10 mouse cellular contexts compared by ENCODE assay signal in genomic region chr6:149188925-149189257, GRCm38 (mm10). TPM values are rescaled to one million over a fixed set of nuclear protein-coding genes. Genes with fewer than 3 reads are reported as not detected.
A peak's percentile ranks its signal among the peaks of the same experiment; 100 is the strongest.
DNase-seq lines count a peak whose midpoint lies in the region; ATAC-seq and TF ChIP-seq lines count a peak whose summit lies in the region.
"Had no signal": no experiment of that assay in that cellular context is flagged by ENCODE, and none has a peak within 500 bp of the region (broad histone marks: within the 10 kb centered on the region; RNA-seq: fewer than 3 reads in every experiment).

No protein-coding gene starts in this region.

- 33% methylated on average over 8 of the region's 8 CpGs for WGBS in lung, postnatal 0 days
- 41% methylated on average over 8 of the region's 8 CpGs for WGBS in forebrain, embryonic 11.5 days
- 38% methylated on average over 8 of the region's 8 CpGs for WGBS in limb, embryonic 11.5 days
- WGBS in olfactory bulb, adult 2 months: 34% methylated on average over 8 of the region's 8 CpGs

- DNase-seq in lung, postnatal 0 days (ENCODE audit: low spot score): no peak
- no peak for DNase-seq in lung, postnatal 36 days
- no peak for DNase-seq in forebrain, embryonic 11.5 days (ENCODE audit: low spot score)
- DNase-seq in limb, embryonic 11.5 days (ENCODE audit: low spot score): no peak
- DNase-seq in cerebellum, adult 18-20 months: no peak
- DNase-seq in layer of hippocampus, postnatal 14 days (ENCODE audit: low spot score in 2 of 2): no peak
- no peak for DNase-seq in ovary, postnatal 36 days (ENCODE audit: low spot score)

- H3K4me2 ChIP-seq in lung, postnatal 0 days (replicated peaks; ENCODE audit: low read depth, low read length): peak overlapping the region; percentile 63
- H3K4me2 ChIP-seq in forebrain, embryonic 11.5 days (ENCODE audit: low read depth, low read length, severe bottlenecking): peak overlapping the region; percentile 70
- peak overlapping the region; percentile 61 for H3K4me2 ChIP-seq in limb, embryonic 11.5 days (ENCODE audit: low read depth, severe bottlenecking)

- no peak for TF ChIP-seq CTCF in lung, postnatal 0 days (IDR thresholded peaks at IDR 0.05)
- no peak for TF ChIP-seq CTCF in olfactory bulb, adult 2 months (IDR thresholded peaks at IDR 0.05; ENCODE audit: insufficient read depth, low read depth, low read length)

- peak; percentile 28 for ATAC-seq in lung, postnatal 0 days
- peak; percentile 82; the same call in 1 of the 2 replicates for ATAC-seq in forebrain, embryonic 11.5 days (replicated peaks; ENCODE audit: low FRiP score)
- ATAC-seq in limb, embryonic 11.5 days (ENCODE audit: insufficient number of reproducible peaks, low FRiP score, low TSS enrichment, low read depth): peak; percentile 76

- H3K4me3 ChIP-seq in lung, postnatal 0 days (ENCODE audit: low read depth, low read length): peak overlapping the region; percentile 75; the same call in 1 of the 2 replicates
- peak overlapping the region; percentile 63 for H3K4me3 ChIP-seq in forebrain, embryonic 11.5 days (ENCODE audit: low read depth, low read length)
- H3K4me3 ChIP-seq in limb, embryonic 11.5 days (ENCODE audit: low read depth, low read length): peak overlapping the region; percentile 84
- H3K4me3 ChIP-seq in olfactory bulb, adult 2 months (ENCODE audit: insufficient read depth, low read depth, low read length): peak overlapping the region; percentile 93

- no peak for TF ChIP-seq POLR2A in olfactory bulb, adult 2 months (IDR thresholded peaks at IDR 0.05; ENCODE audit: insufficient read depth, low read depth, low read length)

- no peaks in the 10 kb centered on the region for H3K27me3 ChIP-seq in lung, postnatal 0 days (replicated peaks; ENCODE audit: insufficient read depth, low read length)
- no peaks in the 10 kb centered on the region for H3K27me3 ChIP-seq in forebrain, embryonic 11.5 days (ENCODE audit: control insufficient read depth, insufficient read depth, low read length)
- no peaks in the 10 kb centered on the region for H3K27me3 ChIP-seq in limb, embryonic 11.5 days (ENCODE audit: control insufficient read depth, insufficient read depth, low read length)

- H3K4me1 ChIP-seq in lung, postnatal 0 days (ENCODE audit: insufficient read depth, low read depth, low read length): peaks cover 9% of the 10 kb centered on the region; the same call in 1 of the 2 replicates
- H3K4me1 ChIP-seq in forebrain, embryonic 11.5 days (replicated peaks; ENCODE audit: control insufficient read depth, insufficient read depth, low read length): peaks cover 2% of the 10 kb centered on the region; the same call in 1 of the 2 replicates
- peaks cover 4% of the 10 kb centered on the region; the same call in 1 of the 2 replicates for H3K4me1 ChIP-seq in limb, embryonic 11.5 days (ENCODE audit: control insufficient read depth, insufficient read depth, low read length)
- no peaks in the 10 kb centered on the region for H3K4me1 ChIP-seq in olfactory bulb, adult 2 months (ENCODE audit: control insufficient read depth, insufficient read depth, low read length)

- H3K36me3 ChIP-seq in lung, postnatal 0 days (ENCODE audit: insufficient read depth, low read length): no peaks in the 10 kb centered on the region
- H3K36me3 ChIP-seq in forebrain, embryonic 11.5 days (ENCODE audit: control insufficient read depth, insufficient read depth, low read length): no peaks in the 10 kb centered on the region; the same call in 1 of the 2 replicates
- H3K36me3 ChIP-seq in limb, embryonic 11.5 days (ENCODE audit: control insufficient read depth, insufficient read depth, low read length): peaks cover 2% of the 10 kb centered on the region; the same call in 1 of the 2 replicates

- no peaks in the 10 kb centered on the region for H3K9me3 ChIP-seq in lung, postnatal 0 days (ENCODE audit: low read length)
- H3K9me3 ChIP-seq in forebrain, embryonic 11.5 days (ENCODE audit: control insufficient read depth, low read length): no peaks in the 10 kb centered on the region
- no peaks in the 10 kb centered on the region for H3K9me3 ChIP-seq in limb, embryonic 11.5 days (ENCODE audit: control insufficient read depth, low read length)

- no peak overlapping the region for H3K9ac ChIP-seq in lung, postnatal 0 days (replicated peaks; ENCODE audit: low read depth)
- peak overlapping the region; percentile 43; the same call in 1 of the 2 replicates for H3K9ac ChIP-seq in forebrain, embryonic 11.5 days (ENCODE audit: low read length)
- peak overlapping the region; percentile 96 for H3K9ac ChIP-seq in limb, embryonic 11.5 days (ENCODE audit: low read length)

- no peak for TF ChIP-seq EP300 in lung, postnatal 0 days (IDR thresholded peaks at IDR 0.05)

- H3K27ac ChIP-seq in lung, postnatal 0 days (ENCODE audit: low read length): peak overlapping the region; percentile 97
- 0 out of 2 replicates have a peak overlapping the region, but pooled peaks have one; percentile 21 for H3K27ac ChIP-seq in forebrain, embryonic 11.5 days (ENCODE audit: low read depth, low read length)
- no peak overlapping the region for H3K27ac ChIP-seq in limb, embryonic 11.5 days (replicated peaks; ENCODE audit: low read depth, low read length)
- no peak overlapping the region for H3K27ac ChIP-seq in olfactory bulb, adult 2 months (ENCODE audit: insufficient read depth, low read depth, low read length)

RNA-seq across cellular contexts. Expression of gene Amn1, which starts 0.4 kb away (rescaled TPM):
- polyA plus RNA-seq in lung, postnatal 0 days (2015; fragmentation: Nextera tagmentation; extraction: Ambion mirVana): 26.0 and 31.9 TPM in 2 replicates
- polyA plus RNA-seq in forebrain, embryonic 11.5 days (2014; fragmentation: Nextera tagmentation; extraction: Ambion mirVana): 57.3 and 62.9 TPM in 2 replicates
- polyA plus RNA-seq in limb, embryonic 11.5 days (2014; fragmentation: Nextera tagmentation; extraction: Ambion mirVana): 39.1 and 43.0 TPM in 2 replicates
- polyA plus RNA-seq in olfactory bulb, adult 2 months (2012; ENCODE audit: insufficient read depth, insufficient read length, low replicate concordance, missing spikeins): not detected in 2 replicates
- 10 to 100 TPM; 31.4 to 32.4 TPM for total RNA-seq in layer of hippocampus, postnatal 14 days (2021)

RNA-seq across cellular contexts. Expression of gene Etfbkmt, which starts 49.2 kb away (rescaled TPM):
- 24.3 and 26.2 TPM in 2 replicates for polyA plus RNA-seq in lung, postnatal 0 days (2015; fragmentation: Nextera tagmentation; extraction: Ambion mirVana)
- 9.6 and 10.2 TPM in 2 replicates for polyA plus RNA-seq in forebrain, embryonic 11.5 days (2014; fragmentation: Nextera tagmentation; extraction: Ambion mirVana)
- 10.5 and 13.0 TPM in 2 replicates for polyA plus RNA-seq in limb, embryonic 11.5 days (2014; fragmentation: Nextera tagmentation; extraction: Ambion mirVana)
- not detected in 2 replicates for polyA plus RNA-seq in olfactory bulb, adult 2 months (2012; ENCODE audit: insufficient read depth, insufficient read length, low replicate concordance, missing spikeins)
- 1 to 10 TPM; 2.9 to 3.0 TPM for total RNA-seq in layer of hippocampus, postnatal 14 days (2021)

RNA-seq across cellular contexts. Expression of gene Gm10203, which starts 58.9 kb away (rescaled TPM):
- not detected in 2 replicates for polyA plus RNA-seq in lung, postnatal 0 days (2015; fragmentation: Nextera tagmentation; extraction: Ambion mirVana)
- not detected in 2 replicates for polyA plus RNA-seq in forebrain, embryonic 11.5 days (2014; fragmentation: Nextera tagmentation; extraction: Ambion mirVana)
- not detected in 2 replicates for polyA plus RNA-seq in limb, embryonic 11.5 days (2014; fragmentation: Nextera tagmentation; extraction: Ambion mirVana)
- not detected in 2 replicates for polyA plus RNA-seq in olfactory bulb, adult 2 months (2012; ENCODE audit: insufficient read depth, insufficient read length, low replicate concordance, missing spikeins)
- total RNA-seq in layer of hippocampus, postnatal 14 days (2021): not detected
- total RNA-seq: layer of hippocampus, postnatal 25 days had no signal
- polyA plus RNA-seq: brain, embryonic 14.5 days had no signal

Comparison
In these comparisons a context has a peak if more than half of its experiments do, and no peak if none do; other contexts are left out.
1. ATAC-seq: peak in every context shown above with its lines; median percentile 82 in forebrain, embryonic 11.5 days; 76 in limb, embryonic 11.5 days; 28 in lung, postnatal 0 days.
2. H3K27ac ChIP-seq: peak in lung, postnatal 0 days (single experiment) and forebrain, embryonic 11.5 days (single experiment); none in limb, embryonic 11.5 days (single experiment) and olfactory bulb, adult 2 months (single experiment).
3. RNA of gene Etfbkmt, which starts 49.2 kb away (polyA plus RNA-seq): 24.3 to 26.2 TPM in lung, postnatal 0 days, 10.5 to 13.0 TPM in limb, embryonic 11.5 days and 9.6 to 10.2 TPM in forebrain, embryonic 11.5 days; not detected in olfactory bulb, adult 2 months; every median in the first group is over 10 times any median in the second.
4. Peak in every context shown above with its lines, with median percentiles within 50 percentile points of each other: H3K4me2 ChIP-seq and H3K4me3 ChIP-seq.